Mouse (Mus musculus) cerebellum, adult 11 months (tissue): ENCODE measurements at regions not wholly inside any gene's neighbourhood (a gene's known extent, or its start where the extent isn't known, plus 50 kb on each side); places are given as distances from the start of the nearest gene placed in this dataset.
"Not testable (repeated sequence)": the region's sequence is repeated elsewhere in the genome, so short reads cannot be mapped to it uniquely, and the experiment has no call there.

Experiments
- DNase-seq: peaks from one replicate; pipeline ENCODE4 v3.0.0; 2022

DNA sequence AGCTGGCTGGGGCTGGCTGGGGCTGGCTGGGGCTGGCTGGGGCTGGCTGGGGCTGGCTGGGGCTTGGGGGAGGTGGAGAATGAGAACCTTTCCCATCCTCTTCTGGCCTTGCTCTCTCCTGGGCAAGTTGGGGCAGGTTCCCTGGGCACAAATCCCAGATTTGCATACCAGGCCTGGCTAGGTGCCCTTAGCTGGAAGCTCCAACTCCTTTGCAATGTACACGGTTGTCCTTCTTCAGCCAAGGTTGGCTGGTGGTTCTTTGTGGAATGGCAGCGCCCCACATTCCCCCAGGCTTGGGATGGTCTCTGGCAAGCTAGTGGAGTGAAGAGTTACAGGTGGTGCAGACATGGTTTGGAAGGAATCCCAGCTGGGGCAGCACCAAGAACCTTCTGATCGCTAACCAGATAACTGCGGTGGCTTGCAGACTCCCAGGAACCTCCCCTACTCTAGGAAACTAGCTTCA is 217.5 kb downstream of the Pten start:
- DNase-seq = peak; percentile 2

DNA sequence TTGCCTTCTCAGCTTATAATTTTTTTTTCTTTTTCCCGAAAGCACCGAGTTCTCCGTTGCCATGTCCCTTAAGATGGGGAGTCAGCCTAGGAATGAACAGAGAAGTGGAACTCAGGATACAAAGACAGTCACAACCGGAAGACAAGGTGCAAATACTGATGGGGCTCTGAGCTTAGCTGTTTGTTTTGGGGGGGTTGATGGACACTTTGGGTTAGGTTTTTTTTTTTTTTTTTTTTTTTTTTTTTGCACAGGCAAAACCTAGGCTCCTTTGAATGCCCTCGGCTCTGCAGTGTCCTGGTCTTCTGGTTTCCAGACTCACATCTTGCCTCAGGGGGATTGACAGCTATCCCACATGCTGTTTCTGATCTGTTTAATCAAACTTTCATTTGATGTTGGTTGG is 218.0 kb downstream of the Pten start:
- no peak for DNase-seq

DNA sequence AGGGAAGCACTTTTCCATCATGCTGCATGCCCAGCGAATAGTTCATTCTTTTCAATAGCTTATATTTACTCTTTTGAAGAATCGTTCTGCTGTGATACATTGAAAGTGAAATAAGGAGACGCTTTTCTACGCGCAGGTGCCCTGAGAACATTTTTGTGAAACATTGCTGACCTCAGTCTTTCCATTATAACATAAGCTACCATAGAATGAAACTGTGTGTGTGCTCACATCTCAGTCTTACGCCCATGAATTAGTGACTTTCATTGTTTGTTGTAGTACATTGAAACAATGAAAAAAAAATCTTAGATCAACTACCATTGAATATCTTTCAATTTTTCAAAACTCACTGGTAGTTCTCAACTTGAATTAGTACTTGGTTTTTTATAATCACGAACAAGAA is 219.2 kb downstream of the Pten start:
- DNase-seq = no peak

DNA sequence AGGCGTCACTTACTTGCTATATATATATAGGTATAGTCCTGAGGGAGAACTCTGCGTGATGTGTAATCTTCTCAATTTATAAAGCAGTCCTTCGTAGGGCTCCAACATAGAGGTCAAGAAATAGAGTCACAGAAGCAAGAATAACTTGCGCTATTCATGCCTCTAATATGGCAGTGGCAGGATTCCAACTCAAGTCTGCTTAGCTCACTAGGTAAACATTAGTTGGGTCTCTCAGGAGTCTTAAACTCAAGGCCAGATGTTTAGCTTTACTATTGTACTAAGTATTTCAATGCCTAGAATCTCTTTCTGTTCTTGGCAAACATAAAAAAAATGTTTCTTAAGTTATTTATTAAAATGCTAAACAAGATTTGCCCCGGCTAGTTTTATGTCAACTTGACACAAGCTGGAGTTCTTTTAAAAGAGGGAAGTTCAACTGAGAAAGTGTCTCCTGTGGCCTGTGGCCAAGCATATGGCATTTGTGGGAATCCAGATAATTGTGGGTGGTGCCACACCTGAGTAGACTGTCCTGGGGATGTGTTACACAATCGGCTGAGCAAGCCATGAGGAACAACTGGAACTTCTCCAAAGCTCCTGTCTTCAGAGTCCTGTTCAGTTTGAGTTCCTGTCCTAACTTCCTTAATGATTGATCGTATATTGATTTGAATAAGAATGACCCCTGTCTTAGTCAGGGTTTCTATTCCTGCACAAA is 220.9 kb downstream of the Pten start:
- DNase-seq = no peak

DNA sequence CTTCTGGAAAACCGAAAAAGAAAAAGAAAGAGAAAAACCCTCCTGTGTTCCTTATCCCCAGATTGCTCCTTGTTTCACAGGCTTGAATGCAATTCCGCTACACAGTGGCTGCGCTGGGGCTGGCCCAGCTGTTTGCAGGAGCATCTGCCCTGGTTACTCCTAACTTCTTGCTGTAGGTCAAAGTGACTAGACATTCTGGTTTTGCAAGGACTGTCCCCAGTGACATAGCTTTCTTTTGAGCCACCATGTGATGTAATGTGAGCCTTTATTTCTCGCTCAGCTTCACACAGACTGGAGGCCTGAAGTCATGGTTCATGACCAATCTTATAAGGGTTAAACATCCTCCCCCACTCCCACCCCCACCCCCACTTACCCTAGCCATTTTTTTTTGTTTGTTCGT is 222.8 kb downstream of the Pten start:
- DNase-seq = no peak

DNA sequence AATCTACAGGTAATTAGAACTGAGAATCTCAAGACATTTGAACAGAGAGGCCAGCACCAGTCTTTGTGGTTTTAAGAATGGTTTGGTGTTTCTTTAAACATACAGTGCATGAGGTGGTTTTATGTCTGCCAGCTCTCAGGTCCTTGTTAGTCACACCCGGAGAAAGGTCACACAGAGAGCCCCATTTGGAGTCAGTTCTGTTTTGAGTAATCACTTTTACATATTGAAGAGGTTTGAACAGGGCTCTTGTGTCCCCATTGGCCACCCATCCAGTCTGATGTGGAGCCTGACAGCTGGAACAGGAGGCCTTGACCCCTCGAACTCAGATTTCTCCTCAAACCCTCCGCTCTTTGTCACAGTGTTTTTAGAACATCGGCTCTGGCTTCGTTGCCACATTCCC is 231.4 kb downstream of the Pten start:
- no peak for DNase-seq

DNA sequence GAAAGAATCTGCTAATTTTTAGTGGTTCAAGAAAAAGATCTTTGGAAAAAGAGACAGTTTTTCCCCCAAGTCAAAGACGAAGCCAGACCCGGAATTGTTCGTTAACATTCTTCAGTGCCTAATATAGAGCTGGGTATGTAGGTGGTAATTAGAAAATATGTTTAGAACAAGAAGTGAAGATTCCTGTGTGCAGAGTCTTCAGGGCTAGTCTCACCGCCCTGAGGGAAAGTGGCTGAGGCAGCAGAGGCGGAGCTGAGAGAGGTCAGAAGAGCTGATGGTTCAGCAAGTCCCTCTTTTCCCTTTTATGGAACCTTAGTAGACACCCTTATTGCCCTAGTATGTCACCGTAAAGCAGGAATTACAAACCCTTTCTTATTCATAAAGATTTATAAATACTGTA is 232.0 kb downstream of the Pten start:
- DNase-seq = no peak

DNA sequence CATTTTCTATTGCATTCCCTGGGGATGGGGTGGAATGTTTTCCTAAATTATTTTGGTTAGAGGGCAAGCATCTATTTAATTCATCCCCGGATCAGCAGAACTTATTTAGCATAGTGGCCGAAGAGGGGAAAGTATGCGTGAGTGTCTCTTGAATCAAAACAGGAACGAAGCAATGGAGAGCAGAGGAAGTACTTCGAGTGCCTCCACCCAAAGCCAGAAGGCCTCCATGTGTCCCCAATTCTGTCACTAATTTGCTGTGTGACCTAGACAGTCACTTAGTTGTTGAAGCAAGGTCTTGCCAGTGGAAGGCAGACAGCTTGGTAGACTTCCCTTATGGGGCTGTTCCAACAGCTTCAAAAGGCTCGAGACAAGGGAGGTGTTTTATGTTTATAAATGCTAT is 233.3 kb downstream of the Pten start:
- no peak for DNase-seq

DNA sequence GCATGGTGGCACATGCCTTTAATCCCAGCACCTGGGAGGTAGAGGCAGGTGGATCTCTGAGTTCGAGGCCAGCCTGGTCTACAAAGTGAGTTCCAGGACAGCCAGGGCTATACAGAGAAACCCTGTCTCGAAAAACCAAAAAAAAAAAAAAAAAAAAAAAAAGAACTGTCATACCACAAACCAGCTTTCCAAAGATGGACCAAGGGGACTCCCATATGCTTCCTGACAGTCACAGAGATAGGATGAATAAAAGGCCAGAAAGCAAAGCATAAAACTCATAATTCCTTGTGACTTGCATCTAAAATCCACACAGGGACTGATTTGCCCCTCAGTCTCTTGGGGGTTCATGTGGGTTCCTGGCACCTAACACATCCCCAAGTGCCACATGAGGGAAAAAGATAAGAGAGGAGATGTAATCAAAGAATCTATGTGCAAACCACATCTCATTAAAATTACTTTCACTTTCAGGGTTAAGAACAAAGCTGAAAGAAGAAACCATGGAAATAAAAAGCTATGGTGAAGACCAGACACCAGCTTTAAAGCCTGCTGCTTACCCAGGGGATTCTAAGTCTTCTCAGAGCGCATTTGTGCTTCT is 241.4 kb downstream of the Pten start:
- DNase-seq = no peak

DNA sequence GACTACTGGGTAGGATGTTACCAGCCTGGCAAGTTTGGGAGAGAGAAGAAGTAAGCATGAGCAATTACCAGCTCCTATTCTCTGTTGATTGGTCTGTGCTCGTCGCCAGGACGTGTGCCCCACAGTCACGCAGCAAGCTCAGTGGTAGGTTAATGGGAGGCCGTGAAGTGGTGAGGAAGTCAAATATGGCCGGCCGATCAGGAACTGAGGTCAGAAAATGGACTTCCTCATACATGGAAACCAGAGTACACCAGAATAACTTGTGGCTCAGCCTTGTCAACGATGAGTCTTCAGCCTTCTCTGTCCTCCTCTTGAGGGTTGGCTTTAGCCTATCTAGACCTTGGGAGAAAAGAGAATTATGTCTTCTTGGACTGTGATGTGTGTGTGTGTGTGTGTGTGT is 250.3 kb downstream of the Pten start:
- DNase-seq = no peak

DNA sequence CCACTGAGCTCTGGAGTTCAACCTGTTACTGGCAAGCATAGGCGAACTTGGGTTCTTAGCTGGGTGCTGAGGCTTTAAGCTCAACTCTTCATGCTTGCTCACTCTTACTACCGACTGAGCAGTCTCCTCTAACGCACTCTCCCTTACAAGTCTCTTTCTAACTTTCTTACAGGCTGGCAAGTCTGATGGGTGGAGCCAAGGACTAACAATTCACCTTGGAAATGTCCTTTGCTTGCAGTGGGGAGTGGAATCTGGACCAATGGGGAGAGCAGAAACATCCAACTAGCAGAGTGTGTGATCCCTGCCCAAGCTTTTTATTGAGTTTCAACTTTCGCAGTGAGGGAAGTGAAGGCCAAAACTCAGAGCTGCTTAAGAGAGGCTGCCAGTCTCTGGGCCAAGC is 250.8 kb downstream of the Pten start:
- no peak for DNase-seq

DNA sequence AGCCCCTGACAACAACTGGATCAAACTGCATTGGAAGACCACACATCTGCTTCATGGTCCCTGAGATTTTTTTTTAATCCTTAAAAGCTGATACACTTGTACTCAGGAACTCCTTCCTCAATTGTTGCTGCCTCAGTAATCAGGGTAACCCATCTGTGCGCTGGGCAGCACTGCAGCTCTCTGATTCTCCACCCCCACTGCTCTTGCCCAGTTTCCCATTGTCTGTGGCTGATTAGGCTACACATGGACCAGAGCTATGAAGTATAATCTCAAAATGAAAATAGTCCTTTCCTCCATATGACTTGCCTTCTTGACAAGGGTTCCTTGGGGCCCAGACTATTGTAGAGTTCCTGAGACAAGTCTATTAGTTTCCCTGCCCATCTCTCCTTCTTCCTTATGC is 251.5 kb downstream of the Pten start:
- DNase-seq = no peak

DNA sequence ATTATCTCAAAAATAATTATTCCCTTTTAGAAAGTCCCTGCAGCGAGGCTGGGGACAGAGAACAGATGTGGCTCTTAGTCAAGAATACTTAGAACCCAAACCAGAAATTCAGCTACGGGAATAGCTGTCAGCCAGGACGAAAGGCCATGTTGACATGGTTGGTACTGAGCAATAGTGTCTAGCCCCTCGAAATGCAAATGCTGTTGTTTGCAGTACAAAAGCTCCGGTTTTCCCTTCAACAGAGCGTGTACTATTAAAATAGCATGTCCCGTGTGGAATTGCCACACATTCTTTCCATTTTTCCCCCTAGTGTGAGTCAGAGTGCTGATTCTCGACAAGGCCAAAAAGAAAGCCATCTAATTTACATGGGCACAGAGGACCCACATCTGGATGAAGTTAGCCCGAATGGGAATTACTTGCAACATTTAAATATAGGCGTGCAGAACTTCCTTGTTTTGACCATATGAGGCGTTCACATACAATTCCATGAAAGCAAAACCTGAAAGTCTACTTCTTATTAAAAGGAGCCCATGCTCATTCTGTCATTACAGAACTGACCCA is 253.7 kb downstream of the Pten start:
- no peak for DNase-seq

DNA sequence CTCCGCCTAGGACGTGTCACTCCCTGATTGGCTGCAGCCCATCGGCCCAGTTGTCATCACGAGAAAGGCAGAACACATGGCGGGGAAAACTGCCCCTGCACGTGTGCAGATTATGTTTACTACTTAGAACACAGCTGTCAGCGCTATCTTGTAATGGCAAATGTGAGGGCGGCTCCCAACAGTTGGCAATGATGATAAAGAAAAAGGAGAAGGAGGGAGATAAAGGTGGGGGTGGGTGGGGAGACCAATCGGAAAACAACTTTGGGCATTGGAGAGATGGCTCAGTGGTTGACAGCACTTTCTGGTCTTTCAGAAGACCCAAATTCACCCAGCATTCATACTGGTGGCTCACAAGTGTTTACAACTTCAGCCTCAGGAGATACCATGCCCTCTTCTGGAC is 257.6 kb downstream of the Pten start:
- not testable (repeated sequence) for DNase-seq

DNA sequence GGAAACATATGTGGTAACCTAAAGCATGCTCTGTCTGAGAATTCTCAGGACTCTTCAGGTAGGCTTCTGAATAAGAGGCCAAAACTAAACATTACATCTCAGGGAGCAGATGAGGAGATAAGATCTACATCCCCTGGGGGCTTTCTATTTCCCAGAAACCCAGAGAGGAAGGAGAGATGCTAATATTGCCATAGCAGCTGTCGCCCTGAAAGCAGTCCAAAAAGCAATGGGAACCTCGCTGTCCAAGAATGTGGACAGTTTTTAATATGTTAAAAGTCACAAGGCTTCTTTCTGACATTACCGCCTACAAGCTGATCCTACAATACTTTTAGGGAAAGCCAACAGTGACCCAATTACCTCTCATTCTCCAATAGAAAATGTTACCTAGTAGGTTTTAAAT is 263.9 kb downstream of the Pten start:
- DNase-seq = no peak

DNA sequence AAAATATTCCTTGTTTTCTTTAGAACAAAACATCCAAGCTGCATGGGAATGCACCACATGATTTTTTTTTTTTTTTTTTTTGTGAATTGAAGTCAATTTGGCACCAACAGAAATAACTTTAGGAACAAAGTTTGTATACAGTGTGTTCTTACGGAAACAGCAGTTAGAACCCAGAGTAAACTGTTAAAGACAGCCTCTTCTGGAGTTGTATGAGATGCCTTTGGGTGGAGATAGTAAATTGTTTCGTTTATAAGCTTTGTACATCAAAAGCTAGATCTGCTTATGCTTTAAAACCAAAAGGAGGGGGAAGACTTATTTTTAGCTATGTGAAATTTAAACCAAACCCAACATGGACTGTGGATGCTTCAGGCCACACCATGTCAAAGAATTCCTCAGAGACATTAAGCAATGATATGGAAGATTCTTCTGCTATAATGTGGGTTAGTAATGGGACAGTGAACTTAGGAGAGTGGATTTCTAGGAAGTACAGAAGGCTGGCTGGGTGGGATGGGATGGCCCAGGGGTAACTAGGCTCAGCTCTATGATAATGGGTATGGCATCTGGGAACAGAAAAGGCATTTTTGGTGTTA is 265.6 kb downstream of the Pten start:
- DNase-seq = no peak

DNA sequence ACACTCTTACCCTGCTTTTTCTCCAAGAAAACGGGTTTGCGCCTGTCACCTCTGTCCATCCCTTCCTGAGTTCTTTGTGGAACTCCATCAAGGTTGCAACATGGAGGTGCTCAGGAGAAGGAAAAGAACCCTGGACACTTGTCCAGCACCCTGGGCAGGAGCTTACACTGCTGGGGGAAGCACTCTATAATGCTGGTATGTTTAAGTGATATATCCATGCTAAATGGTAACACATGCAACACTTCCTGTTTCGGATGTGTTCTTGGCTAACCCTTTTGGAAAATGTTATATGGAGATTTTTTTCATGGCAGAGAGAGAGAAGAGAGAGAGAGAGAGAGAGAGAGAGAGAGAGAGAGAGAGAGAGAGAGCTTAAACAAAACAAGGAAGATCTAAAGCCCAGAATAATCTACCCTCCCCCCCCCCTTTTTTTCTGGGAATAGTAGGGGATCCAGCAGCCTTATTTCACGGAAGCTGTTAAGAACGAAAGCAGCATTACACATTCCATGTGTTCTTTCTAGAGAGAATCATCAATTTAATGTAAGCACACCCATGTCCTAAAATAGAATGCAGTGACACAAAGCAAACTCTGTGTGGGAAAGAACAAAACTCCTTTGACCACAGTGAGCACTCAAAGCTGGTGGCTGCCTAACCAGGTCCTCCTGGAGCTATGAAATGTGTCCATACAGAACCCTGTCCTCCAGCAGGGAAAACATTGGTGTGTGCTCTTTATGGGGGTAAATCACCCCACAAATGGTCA is 272.6 kb downstream of the Pten start:
- no peak for DNase-seq

DNA sequence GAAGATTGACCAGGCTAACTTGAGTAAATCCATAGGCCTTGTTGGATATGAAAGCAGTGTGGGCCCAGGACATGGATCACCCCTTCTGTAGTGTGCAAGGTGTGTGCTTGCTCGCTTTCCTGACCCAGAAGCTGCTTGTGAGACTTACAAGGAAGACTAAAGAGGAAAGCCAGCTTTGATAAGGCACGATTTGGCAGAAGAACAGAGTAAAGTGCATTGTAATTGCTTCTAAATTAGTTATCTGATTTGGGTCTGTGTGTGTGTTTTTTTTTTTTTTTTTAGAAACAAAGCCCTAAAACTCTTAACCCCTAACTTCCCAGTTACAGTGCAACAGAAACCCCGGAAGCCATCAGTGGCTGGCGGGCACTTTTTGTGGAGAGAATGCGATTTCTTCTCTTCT is 283.2 kb downstream of the Pten start:
- no peak for DNase-seq

DNA sequence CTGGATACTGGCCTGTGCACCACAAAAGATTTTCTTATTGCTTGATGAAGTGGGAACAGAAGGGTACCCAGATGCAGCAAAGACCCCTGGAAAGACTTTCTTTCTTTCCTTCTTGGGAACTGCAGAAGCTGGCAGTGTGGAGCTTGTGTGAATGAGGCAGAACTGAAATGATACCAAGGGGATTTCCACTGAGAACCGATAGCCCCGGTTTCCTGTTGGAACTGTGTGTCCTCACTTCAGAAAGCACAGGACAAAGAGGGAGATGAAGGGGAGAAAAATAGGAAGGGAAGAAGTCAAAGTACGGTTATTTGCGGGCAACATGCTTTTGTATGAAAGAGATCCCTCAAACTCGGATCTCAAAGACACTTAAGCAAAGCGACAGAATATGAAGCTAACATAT is 283.7 kb downstream of the Pten start:
- no peak for DNase-seq

DNA sequence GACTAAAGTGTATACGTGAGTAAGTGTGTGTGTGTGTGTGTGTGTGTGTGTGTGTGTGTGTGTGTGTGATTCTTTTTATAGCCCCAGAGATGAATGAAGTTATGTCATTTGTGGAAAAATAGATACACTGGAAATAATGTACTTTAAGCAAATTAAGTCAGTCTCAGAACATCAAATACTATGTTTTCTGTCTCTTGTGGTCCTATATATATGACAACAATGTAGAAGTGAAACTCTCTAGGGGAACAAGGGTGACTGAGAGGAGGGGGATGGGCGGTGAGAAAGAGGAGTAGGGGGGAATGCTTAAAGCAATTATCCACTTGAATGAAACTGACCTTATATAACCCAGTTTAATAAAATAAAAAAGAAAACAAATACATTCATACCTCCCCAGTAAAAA is 285.5 kb downstream of the Pten start:
- DNase-seq = no peak

DNA sequence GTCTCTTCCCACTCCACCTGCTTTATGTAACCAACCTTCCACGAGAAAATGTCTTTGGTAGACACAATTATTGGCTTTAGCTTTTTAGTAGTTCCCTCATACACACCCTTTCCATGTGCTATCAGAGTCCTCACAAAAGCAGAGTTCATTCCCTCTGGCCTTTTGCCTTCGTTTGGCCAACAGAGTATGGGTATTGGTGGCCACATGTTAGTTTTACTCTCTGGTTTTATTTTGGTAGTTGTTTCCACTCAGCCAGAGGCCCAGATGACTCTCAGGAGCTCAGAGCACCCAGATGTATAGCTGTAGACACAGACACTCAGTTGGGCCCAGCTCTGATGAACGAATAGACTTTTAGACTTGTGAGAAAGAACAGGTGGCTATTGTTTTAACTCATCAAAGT is 286.4 kb downstream of the Pten start:
- no peak for DNase-seq

DNA sequence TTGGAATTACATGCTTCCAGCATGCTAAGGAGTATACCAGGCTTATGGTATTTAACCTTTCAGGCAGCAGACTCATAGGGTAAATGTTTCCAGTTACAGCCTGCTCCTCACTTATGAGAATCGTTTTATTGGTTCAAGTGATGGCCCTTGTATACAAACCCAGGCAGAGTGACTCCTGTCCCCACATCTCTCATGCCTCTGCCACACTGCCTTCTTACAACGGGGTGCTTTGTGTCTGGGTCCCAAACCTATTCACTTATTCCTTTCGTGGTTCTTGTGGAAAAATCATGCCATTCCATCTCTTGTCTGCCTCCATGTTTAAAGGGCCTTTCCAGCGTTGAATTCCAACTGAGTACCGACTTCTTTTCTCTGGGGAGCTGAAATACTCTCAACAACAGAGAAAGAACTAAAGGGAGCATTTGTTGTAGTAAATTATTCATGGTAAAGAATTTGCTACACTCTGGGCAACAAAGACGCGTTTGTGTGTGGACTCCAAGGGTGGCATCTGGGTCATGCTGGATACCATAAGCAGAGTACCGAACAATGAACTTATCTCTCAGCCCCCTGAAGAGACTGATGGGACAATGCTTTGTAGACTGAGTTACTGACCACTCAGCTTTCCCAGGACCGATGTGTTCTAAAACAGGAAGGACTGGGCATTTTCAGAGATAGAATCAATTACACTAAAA is 291.6 kb downstream of the Pten start:
- no peak for DNase-seq
